Mouse (Mus musculus) embryonic fibroblast, embryonic 13.5 days (primary cell): ENCODE data around the gene Bbs10.

Source experiments
- CTCF ChIP-seq: IDR thresholded peaks from 2 replicates; pipeline ENCODE4 v1.5.1; 2011; ENCODE audit warnings: mild to moderate bottlenecking, control low read depth, low read length, moderate library complexity, borderline replicate concordance; ENCODE audit not compliant: insufficient read depth
- POLR2A ChIP-seq: IDR thresholded peaks from 2 replicates; pipeline ENCODE4 v1.6.1; 2011; ENCODE audit warnings: low read depth, mild to moderate bottlenecking, control low read depth, low read length, moderate library complexity

DNA sequence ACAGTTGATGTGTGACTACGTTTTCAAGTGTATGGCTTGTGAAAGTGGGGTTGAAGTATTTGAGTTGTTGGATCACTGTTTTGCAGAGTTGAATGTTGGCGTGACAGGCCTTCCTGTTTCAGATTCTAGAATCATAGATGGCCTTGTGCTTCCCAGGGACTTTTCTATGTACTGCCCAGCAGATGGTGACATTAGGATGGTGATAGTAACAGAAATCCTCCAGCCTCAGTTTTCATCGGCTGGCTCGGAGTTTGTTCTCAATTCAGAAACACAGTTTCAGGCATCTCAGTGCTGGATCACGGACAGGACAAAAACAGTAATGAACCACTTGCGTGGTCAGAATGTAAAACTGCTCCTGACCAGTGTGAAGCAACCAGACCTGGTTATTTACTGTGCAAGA is 1.1 kb downstream of the Bbs10 start:
- no peak for TF ChIP-seq POLR2A
- TF ChIP-seq CTCF = no peak
